In genomic region chr2:38137086-38137485, GRCm38 (mm10) we compare ENCODE assay signal across 8 mouse cellular contexts.
DNase-seq lines count a peak whose midpoint lies in the region; ATAC-seq lines count a peak whose summit lies in the region.

No protein-coding gene starts in this region.

- peaks cover 4% of the 10 kb centered on the region; the same call in 1 of the 2 replicates for H3K27me3 ChIP-seq in neural tube, embryonic 13.5 days

- H3K4me1 ChIP-seq in neural tube, embryonic 13.5 days (replicated peaks) = peaks cover 22% of the 10 kb centered on the region

- H3K4me3 ChIP-seq in neural tube, embryonic 13.5 days = no peak overlapping the region

- H3K36me3 ChIP-seq in neural tube, embryonic 13.5 days = no peaks in the 10 kb centered on the region

- whole genome bisulfite sequencing in neural tube, embryonic 13.5 days = 8% methylated on average over 5 of the region's 5 CpGs

- ATAC-seq in neural tube, embryonic 13.5 days (ENCODE audit: low read depth) = peak; percentile 87

- H3K27ac ChIP-seq in neural tube, embryonic 13.5 days (replicated peaks) = no peak overlapping the region

- no peak overlapping the region for H3K9ac ChIP-seq in neural tube, embryonic 13.5 days

- H3K4me2 ChIP-seq in neural tube, embryonic 13.5 days = no peak overlapping the region

- no peaks in the 10 kb centered on the region for H3K9me3 ChIP-seq in neural tube, embryonic 13.5 days

- DNase-seq in gastrocnemius, postnatal 10 days = peak; percentile 12
- DNase-seq in gastrocnemius, adult 18-20 months (ENCODE audit: low spot score) = no peak
- DNase-seq in embryo, embryonic 9.5 days (ENCODE audit: extremely low spot score) = peak; percentile 24
- DNase-seq in layer of hippocampus, adult 18-20 months (ENCODE audit: low spot score in 2 of 2) = peak; percentile 28 to 63
- no peak for DNase-seq in ovary, postnatal 14 days (ENCODE audit: low spot score)
- no peak for DNase-seq in lung, postnatal 14 days
- DNase-seq in gastrocnemius, postnatal 25 days = no peak

Comparison
In these comparisons a context has a peak if more than half of its experiments do, and no peak if none do; other contexts are left out.
1. DNase-seq: peak in gastrocnemius, postnatal 10 days (single experiment), embryo, embryonic 9.5 days (single experiment) and layer of hippocampus, adult 18-20 months (2 of 2); none in gastrocnemius, adult 18-20 months (single experiment), ovary, postnatal 14 days (single experiment), lung, postnatal 14 days (single experiment) and gastrocnemius, postnatal 25 days (single experiment).